Mouse (Mus musculus) intestine, embryonic 14.5 days (tissue): ENCODE results near the gene Clcn3. TPM values are rescaled to one million over a fixed set of nuclear protein-coding genes. Genes with fewer than 3 reads are reported as not detected.
A peak's percentile ranks its signal among the peaks of the same experiment; 100 is the strongest.

Experiments used
- ATAC-seq: fragments of 200-750 bp; cut with Nextera tagmentation; replicated peaks from 2 replicates; pipeline ENCODE4 v1.8.0; 2017; ENCODE audit warnings: low read depth, moderate number of reproducible peaks, moderate TSS enrichment, moderate library complexity; ENCODE audit not compliant: low FRiP score, low TSS enrichment
- DNase-seq: peaks from one replicate; pipeline ENCODE4 v3.0.0-alpha.2; 2018; ENCODE audit warnings: low spot score
- H3K27ac ChIP-seq: fragments of 300-500 bp; sonication (generic); 2 replicates; pipeline ENCODE4 v1.5.1; 2014; ENCODE audit warnings: low read depth, mild to moderate bottlenecking, control low read depth
- H3K27me3 ChIP-seq: fragments of 300-500 bp; sonication (generic); replicated peaks from 2 replicates; pipeline ENCODE4 v1.6.1; 2014; ENCODE audit warnings: low read length, control low read depth; ENCODE audit not compliant: control insufficient read depth, insufficient read depth
- H3K36me3 ChIP-seq: fragments of 300-500 bp; sonication (generic); 2 replicates; pipeline ENCODE4 v1.6.1; 2014; ENCODE audit warnings: low read length, control low read depth; ENCODE audit not compliant: control insufficient read depth, insufficient read depth
- H3K4me1 ChIP-seq: fragments of 300-500 bp; sonication (generic); replicated peaks from 2 replicates; pipeline ENCODE4 v1.6.1; 2014; ENCODE audit warnings: low read length, control low read depth, mixed read lengths; ENCODE audit not compliant: control insufficient read depth, insufficient read depth
- H3K4me2 ChIP-seq: fragments of 300-500 bp; sonication (generic); 2 replicates; pipeline ENCODE4 v1.6.1; 2014; ENCODE audit warnings: low read length
- H3K4me3 ChIP-seq: fragments of 300-500 bp; sonication (generic); 2 replicates; pipeline ENCODE4 v1.5.1; 2014; ENCODE audit warnings: low read depth, low read length, control low read depth, mixed read lengths
- H3K9ac ChIP-seq: fragments of 300-500 bp; sonication (generic); 2 replicates; pipeline ENCODE4 v1.6.1; 2014; ENCODE audit warnings: mild to moderate bottlenecking, low read length
- H3K9me3 ChIP-seq: fragments of 300-500 bp; sonication (generic); 2 replicates; pipeline ENCODE4 v1.6.1; 2016; ENCODE audit warnings: low read length, control low read depth; ENCODE audit not compliant: control insufficient read depth
- WGBS: fragments of 180-500 bp; shearing (Covaris S2); extraction: QIAGEN DNeasy Blood & Tissue Kit; methylation state at CpG from one replicate; pipeline ENCODE4 v1.1.7; 2014; 5-methylcytosine and 5-hydroxymethylcytosine counted together
- polyA plus RNA-seq: library from polyadenylated mRNA; unstranded; fragments of >200 nt; fragmentation: Nextera tagmentation; extraction: Ambion mirVana; gene quantifications from 2 replicates; pipeline ENCODE4 v1.2.1, GENCODE M21; 2014

The Clcn3 gene
- polyA plus RNA-seq, 1 experiment from 2014 or later = 27.5 TPM

DNA sequence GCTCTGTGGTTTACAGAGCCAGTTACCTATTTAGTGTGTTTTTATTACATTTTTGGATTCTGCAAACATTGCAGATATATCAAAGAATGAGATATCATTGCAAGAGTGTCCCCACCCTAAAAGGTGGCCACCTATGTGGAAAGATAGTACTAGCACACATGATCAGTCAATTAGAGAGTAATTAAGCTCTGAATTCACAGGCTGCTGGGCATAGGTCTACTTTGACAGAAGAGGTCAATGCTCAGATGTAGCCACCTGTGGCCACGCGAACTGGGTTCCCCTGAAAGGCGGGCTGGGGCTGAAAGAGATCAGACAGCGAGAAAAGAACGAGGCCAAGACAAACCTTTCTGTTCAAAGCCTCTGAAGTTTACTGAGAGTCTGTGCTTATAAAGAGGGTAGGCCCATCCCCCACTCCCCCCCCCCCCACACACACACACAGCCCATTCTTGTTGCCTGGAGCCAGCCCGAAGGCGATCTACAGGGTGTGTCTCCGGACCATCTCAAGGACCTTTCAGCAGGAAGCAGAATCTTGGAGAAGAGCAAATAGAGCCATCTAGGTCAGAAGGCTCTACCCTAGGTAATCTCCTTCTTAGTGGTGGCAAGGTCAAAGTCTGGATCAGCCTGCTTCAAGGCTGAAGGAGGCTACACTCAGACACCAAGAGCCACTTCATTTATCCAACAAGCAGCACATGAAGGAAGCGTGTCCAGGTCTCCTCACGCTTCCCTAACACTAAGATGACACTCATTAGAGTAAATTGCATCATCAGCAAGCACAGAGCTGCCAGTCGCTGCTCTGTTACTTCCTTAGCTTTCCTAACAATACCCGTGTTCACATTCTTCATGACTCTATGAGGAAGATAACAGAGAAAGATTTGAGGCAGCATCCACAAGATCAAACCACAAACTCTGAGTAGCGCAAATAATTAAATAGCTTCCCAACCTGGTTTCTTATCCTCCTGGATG is 112.6 kb downstream of the Clcn3 start:
- no peak overlapping the region for H3K4me2 ChIP-seq
- H3K4me1 ChIP-seq = no peaks in the 10 kb centered on the region
- no peak overlapping the region for H3K27ac ChIP-seq
- DNase-seq (no peak), ATAC-seq (no peak)
- H3K9ac ChIP-seq = no peak overlapping the region
- WGBS = 77% methylated on average over 13 of the region's 13 CpGs
- no peaks in the 10 kb centered on the region for H3K36me3 ChIP-seq
- no peaks in the 10 kb centered on the region for H3K27me3 ChIP-seq
- no peak overlapping the region for H3K4me3 ChIP-seq
- no peaks in the 10 kb centered on the region for H3K9me3 ChIP-seq

DNA sequence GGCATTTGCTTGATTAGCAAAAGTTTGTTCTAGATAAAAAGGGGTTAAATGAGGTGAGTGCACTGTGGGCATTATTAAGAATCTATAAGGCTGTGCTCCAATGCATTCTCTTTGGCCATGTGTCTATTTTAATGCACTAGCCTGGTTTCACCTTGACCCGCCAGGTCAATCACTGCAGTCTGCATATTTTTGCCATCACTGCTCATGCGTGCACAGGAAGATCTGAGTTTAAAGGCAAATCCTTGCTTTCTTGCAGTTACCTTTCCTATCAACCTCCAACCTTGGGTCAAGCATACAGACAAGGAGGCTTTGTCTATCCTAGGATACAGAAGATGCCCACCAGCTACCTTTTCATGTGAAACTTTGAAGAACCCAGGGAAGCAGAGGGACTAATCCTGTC is 113.3 kb downstream of the Clcn3 start:
- no peak overlapping the region for H3K4me2 ChIP-seq
- 89% methylated on average over 2 of the region's 2 CpGs for WGBS

DNA sequence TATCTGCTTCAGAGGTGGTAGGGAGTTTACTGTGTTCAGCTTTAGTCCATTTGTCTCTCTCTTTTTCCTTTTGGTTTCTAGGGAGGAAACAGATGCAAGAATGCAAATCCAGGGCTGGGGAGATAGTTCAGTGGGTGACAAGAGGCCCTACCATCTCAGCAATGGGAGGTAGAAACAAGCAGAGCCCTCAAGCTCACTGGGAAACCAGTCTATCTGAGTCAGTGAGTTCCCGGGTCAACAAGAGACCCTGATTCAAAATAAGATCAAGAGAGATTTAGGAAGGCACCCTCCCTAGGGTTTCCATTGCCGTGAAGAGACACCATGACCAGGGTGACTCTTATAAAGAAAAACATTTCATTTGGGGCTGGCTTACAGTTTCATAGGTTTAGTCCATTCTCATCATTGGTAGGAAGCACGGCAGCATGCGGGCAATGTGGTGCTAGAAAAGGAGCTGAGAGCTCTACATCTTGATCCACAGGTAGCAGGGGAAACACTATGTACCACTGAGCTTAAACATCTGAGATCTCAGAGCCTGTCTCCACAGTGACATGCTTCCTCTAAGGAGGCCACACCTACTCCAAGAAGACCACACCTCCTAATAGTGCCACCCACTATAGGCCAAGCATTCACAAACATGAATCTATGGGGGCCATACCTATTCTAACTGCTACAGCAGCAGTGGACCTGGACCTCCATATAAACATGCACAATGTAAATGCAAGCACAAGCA is 114.7 kb downstream of the Clcn3 start:
- no peak overlapping the region for H3K4me2 ChIP-seq
- H3K27ac ChIP-seq = no peak overlapping the region
- no peaks in the 10 kb centered on the region for H3K27me3 ChIP-seq
- H3K9ac ChIP-seq = no peak overlapping the region
- 84% methylated on average over 4 of the region's 4 CpGs for WGBS
- no peaks in the 10 kb centered on the region for H3K4me1 ChIP-seq
- no peak overlapping the region for H3K4me3 ChIP-seq
- H3K36me3 ChIP-seq = no peaks in the 10 kb centered on the region
- ATAC-seq (no peak), DNase-seq (no peak)
- no peaks in the 10 kb centered on the region for H3K9me3 ChIP-seq

More for the DNA sequence above, 113.3 kb downstream of the Clcn3 start:
- DNase-seq (no peak), ATAC-seq (no peak)
- Histone ChIP-seq H3K9ac (no peak overlapping the region), H3K9me3 (no peaks in the 10 kb centered on the region), H3K36me3 (no peaks in the 10 kb centered on the region), H3K4me1 (no peaks in the 10 kb centered on the region), H3K27ac (no peak overlapping the region), H3K27me3 (no peaks in the 10 kb centered on the region), H3K4me3 (no peak overlapping the region)

DNA sequence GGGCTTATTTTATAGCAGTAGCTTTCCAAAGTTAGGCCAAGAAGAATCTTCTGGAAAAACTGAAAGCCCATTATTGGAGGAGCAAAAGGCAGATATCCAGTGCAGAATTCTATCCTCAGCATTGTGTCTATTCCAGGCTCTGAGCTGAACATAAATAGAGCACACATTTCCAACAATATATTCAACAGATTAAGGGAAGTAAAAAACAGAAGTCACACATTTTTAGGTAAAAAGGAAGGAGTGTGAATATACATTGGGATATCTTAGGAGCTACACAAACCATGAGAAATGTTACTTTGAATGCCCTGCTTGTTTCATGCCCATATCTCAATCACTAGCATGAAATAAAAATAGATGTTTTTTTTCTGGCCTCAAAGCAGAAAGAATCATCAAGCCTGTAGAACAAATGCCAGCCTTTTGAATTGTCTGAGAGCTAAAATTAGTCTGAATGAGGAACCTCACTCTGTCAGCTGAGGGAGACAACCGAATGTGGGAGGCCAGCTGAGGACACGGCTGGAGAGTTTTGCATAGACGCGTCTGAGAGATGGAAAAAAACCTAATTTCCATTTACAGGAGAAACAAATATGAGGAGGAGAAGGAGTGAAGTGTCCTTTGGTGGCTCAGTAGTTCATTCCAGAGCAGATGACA is 115.5 kb downstream of the Clcn3 start:
- Histone ChIP-seq H3K36me3 (no peaks in the 10 kb centered on the region), H3K4me3 (no peak overlapping the region), H3K27ac (no peak overlapping the region), H3K4me2 (no peak overlapping the region), H3K9ac (no peak overlapping the region), H3K27me3 (no peaks in the 10 kb centered on the region), H3K9me3 (no peaks in the 10 kb centered on the region), H3K4me1 (no peaks in the 10 kb centered on the region)
- WGBS = 72% methylated on average over 4 of the region's 4 CpGs
- DNase-seq (no peak), ATAC-seq (no peak)

DNA sequence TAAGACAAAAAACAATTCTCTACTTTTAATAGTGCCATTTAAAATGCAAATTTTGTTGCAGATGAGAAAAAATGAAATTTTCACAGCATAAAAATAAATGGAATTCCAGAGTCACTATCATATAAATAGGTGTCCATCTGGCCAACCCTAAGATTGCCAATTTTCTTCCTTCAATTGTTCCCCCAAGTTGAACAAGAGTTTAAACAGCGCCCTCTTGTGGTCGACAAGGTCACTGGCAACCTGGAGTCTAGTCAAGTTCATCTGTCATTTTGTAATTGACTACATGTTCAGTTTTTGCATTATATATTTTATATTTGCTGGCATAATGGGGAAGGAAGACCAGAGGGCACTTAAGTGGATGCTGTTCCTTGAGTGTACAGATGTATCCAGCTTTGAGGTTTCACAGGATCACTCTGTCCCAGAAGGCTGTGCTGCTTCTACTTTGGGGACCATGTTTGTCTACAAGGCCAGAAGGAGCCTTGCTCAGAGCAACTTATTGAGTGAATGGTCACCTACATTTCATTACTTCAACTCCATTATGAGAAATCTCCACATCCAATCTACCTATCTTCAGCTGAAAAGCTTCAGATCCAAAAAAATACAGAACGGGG is 117.5 kb downstream of the Clcn3 start:
- Histone ChIP-seq H3K9ac (no peak overlapping the region), H3K9me3 (no peaks in the 10 kb centered on the region), H3K4me2 (no peak overlapping the region), H3K27ac (no peak overlapping the region), H3K36me3 (no peaks in the 10 kb centered on the region), H3K4me3 (no peak overlapping the region), H3K27me3 (no peaks in the 10 kb centered on the region), H3K4me1 (no peaks in the 10 kb centered on the region)
- DNase-seq (no peak), ATAC-seq (0 out of 2 replicates have a peak, but pooled peaks have one; percentile 47)
- 33% methylated on average over 3 of the region's 3 CpGs for WGBS

DNA sequence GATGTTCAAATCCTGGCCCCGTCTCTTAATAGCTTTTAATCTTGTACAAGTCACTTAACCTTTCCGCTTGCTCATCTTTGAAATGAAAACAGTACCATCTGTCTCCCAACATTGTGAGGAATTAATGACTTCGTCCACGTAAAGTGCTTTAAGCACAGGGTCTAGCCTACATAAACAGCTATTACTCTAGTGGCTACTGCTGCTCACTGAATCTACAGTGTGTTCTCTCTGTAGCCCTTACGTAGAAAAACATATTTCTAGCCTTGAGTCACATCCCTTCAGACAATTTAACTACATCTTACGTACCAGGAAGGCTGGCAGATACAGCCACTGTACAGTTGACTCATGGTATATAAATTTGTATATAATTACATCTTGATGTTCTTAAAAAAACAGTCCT is 118.2 kb downstream of the Clcn3 start:
- no peak overlapping the region for H3K9ac ChIP-seq
- no peaks in the 10 kb centered on the region for H3K4me1 ChIP-seq

DNA sequence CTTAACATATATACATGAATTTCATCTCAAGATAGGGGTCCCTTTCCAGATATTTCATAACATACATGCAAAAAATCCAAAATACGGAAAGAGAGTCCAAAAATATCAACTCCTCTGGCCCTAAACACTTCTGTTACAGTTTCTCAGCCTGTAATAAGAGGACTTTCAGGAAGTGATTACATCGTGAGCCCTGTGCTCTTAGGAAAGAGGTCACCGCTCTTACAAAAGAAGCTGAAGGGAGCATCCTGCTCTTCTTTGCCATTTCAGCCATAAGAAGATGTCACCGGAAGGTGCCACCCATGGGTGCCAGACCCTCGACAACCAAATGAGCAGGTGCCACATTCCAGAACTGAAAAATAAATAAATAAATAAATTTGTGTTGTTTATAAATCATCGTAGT is 121.3 kb downstream of the Clcn3 start:
- Histone ChIP-seq H3K4me2 (no peak overlapping the region), H3K27me3 (no peaks in the 10 kb centered on the region), H3K36me3 (no peaks in the 10 kb centered on the region), H3K9me3 (no peaks in the 10 kb centered on the region), H3K4me3 (no peak overlapping the region), H3K27ac (no peak overlapping the region), H3K9ac (no peak overlapping the region), H3K4me1 (no peaks in the 10 kb centered on the region)
- no peak for ATAC-seq
- no peak for DNase-seq
- 86% methylated on average over 6 of the region's 6 CpGs for WGBS

More for the DNA sequence above, 118.2 kb downstream of the Clcn3 start:
- 52% methylated on average over 6 of the region's 6 CpGs for WGBS
- DNase-seq (no peak), ATAC-seq (no peak)
- no peaks in the 10 kb centered on the region for H3K9me3 ChIP-seq
- H3K4me3 ChIP-seq = no peak overlapping the region
- H3K27me3 ChIP-seq = no peaks in the 10 kb centered on the region
- no peak overlapping the region for H3K27ac ChIP-seq
- no peaks in the 10 kb centered on the region for H3K36me3 ChIP-seq
- no peak overlapping the region for H3K4me2 ChIP-seq

DNA sequence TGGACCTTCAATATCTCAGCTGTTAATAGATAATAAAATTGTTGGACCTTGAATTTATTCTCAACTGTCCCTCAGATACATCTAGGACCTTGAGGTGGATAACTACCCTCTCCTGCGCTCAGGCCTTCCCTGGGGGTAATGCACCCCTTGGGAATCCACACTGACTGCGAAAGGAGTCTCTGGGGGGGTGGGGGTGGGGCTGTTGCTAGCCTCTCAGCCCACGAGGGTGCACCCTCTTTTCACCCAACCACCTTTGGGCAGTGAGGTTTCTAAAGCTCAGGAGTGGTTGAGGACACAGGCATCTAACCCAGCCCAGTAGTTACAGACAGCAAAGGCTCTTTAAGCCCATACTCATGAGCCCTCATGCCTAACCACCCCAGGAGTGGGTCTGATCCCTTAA is 122.4 kb downstream of the Clcn3 start:
- Histone ChIP-seq H3K9ac (no peak overlapping the region), H3K4me2 (no peak overlapping the region), H3K4me3 (no peak overlapping the region), H3K27ac (no peak overlapping the region), H3K9me3 (no peaks in the 10 kb centered on the region), H3K27me3 (no peaks in the 10 kb centered on the region), H3K4me1 (no peaks in the 10 kb centered on the region), H3K36me3 (no peaks in the 10 kb centered on the region)
- no peak for DNase-seq
- no peak for ATAC-seq
- 70% methylated on average over 3 of the region's 3 CpGs for WGBS
